Mouse (Mus musculus): ENCODE measurements at regions not wholly inside any gene's neighbourhood (a gene's known extent, or its start where the extent isn't known, plus 50 kb on each side); places are given as distances from the start of the nearest gene placed in this dataset.

GRCm38 (mm10) chr13:101824962-101825361 is 56.9 kb upstream of the Pik3r1 start:
- no peak for DNase-seq (ENCODE audit: low spot score in 2 of 2)

DNA sequence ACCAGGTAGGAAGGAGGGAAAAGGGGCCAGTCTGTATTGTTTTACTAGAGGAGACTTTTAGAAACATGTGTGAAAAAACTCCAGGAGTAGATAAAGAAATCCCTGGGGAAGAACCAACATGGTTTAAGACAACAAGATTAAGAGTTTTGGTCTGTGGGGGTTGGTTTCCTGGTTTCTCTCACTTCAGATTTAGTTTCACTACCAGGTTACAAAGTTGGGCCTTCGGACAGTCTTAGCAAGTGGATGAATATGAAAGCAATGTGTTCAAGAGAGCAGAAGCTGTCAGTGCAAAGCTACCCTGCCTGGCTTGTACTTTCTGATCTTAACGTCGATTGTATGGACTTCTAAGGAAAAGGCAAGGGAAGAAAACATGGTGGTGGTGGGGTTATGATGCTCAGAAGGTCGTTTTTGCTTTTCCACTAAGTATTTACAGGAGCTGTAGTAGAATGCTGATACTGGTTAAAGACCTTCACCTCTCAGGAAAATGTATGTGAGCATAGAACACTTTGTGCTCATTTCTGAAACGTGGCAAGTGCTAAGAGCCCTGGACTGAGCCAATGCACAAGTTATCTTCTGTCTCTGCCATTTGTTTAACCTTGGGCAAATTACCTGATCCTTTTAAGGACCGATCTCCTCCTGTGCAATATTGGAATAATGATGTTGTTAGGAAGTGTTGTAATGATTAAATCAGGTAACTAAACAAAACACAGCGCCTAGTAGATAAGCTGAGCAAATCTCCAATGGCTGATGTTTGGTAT is 64.0 kb upstream of the Pik3r1 start:
- DNase-seq (ENCODE audit: low spot score in 2 of 2), result no peak

GRCm38 (mm10) chr13:101834546-101834945 is 66.5 kb upstream of the Pik3r1 start:
- DNase-seq (ENCODE audit: low spot score in 2 of 2), result no peak

DNA sequence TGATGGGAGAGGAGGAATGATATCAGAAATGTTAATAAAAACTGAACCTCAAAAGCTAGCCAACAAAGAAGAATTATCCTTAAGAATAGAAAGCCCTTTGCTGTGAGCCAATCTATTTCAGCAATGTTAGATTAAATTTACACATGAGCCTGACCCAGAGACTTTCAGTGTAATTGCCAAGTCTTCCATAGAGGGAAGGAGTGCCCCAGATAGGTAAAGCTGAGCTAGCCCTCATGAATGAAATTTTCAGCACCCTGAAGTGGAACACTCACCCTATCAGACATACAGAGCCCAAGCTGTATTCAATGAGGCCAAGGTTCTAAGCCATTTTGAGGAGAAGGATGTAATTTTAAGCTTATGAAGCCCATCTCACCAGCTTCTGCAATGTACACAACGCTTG is 69.0 kb upstream of the Pik3r1 start:
- DNase-seq (ENCODE audit: low spot score in 2 of 2), result no peak

DNA sequence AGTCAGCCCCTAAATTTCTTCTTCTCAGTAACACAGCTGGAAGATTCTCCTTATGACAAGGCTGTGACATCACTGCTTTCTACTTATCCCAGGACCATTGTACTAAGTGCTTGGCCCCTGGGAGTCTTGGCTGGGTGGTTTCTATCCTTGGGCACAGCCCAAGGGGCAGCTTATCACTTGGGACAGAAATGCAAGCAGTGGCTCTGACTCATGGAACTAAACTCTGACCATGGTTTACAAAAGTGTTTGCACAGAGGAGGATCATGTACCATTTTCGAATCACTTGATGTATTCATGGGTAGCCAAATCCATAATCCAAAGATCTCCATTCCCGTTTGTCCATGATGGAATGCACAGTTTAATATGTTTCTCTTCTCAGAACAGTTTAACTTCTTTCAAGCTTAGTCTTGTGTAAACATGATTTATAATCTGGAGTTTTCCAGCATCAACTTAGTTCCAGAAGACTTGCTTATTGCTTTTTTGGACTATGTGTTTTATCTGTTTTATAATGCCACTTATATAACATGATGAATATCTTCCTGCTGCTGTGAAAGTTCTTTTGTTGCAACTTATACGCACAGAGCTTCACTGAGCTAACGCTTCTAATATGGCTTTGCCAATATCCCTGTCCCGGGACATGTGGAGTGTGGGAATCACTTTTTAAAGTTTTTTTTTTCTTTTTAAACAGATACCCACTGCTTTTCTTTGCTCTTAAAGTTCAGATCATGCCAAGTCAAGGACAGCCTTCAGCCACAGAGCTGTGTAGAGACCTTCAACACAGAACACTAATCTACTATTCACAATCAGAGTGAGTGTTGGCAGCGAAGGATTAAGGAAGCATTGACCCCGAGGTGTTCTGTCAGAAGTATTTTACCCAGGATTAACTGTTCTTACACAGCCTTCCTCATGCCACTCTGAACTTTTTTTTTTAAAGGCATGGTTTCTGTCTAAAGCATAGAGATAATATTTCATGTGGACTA is 76.7 kb upstream of the Pik3r1 start:
- DNase-seq (ENCODE audit: low spot score in 2 of 2), result no peak

DNA sequence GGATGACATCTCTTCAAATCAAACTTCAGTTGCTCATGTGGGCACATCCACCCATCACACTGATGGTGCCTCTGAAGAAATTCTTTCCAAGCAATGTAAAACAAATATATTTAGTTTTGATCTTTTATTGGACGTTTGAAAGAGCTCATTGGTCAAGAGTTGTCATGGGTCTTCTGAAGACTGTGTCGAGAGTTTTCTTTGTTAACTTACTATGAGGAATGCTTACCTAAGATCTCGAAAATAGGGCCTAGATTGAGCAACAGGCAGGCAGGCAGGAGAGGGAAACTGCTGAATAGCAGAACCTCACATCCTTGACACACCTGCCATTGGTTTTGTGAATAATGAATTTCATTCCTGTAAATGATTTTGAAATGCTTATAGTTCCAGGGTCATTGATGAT is 78.0 kb upstream of the Pik3r1 start:
- DNase-seq (ENCODE audit: low spot score in 2 of 2), result no peak

DNA sequence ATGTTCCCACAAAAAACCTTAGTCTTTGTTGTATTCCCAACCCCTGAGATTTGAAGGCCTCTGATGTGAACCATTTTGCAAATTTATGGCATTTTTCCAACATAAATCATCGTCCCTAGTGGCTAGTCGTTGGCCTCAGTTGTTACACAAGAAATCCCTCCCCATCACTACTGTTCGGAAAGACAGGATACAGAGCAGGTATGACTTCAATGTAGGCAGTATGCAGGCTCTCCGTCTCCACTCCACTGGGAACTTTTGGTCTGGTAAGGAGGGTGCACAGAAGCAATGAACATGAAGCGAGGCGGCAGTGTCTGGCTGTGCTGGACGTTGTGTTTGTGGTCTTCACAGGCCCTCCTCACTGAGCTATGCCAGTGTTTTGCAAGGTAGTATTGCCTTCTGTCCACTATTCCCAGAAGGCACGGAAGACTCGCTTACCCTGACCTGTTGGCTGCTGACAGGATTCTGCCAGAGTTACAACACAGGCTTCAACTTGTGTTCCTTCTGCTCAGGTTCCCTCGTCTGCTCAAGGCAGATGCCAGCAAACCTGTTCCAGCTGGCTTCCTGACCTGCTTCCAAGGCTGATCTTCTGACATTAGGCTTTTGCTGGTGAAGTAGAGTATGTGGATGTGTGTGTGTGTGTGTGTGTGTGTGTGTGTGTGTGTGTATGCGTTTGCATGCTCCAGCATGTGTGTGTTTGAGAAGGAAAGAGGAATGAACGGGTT is 80.0 kb upstream of the Pik3r1 start:
- no peak for DNase-seq (ENCODE audit: low spot score in 2 of 2)

- DNase-seq (ENCODE audit: low spot score in 2 of 2), result no peak
Measured at GRCm38 (mm10) chr13:101848601-101849147, 80.7 kb upstream of the Pik3r1 start.

- no peak for DNase-seq (ENCODE audit: low spot score in 2 of 2)
Measured at GRCm38 (mm10) chr13:101849416-101849815, 81.4 kb upstream of the Pik3r1 start.

- no peak for DNase-seq (ENCODE audit: low spot score in 2 of 2)
Measured at GRCm38 (mm10) chr13:101851329-101851728, 83.3 kb upstream of the Pik3r1 start.

DNA sequence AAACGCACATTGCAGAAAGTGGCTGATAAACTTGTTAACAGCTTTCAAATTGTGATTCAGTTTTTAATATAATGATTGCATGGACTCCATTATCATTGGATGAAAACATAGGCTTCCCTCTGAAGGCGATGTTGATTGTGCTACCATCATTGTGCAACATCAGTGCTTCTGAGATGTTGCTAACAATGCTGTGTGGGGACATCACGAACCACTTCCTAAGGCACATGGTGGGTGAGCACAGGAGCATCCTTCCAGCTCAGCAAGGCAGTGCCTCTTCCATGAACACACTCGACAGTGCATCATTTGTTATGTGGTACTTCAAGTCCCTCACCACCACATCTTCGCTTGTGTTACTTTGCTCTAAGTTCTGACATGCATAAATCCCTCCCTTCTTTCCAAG is 84.9 kb upstream of the Pik3r1 start:
- no peak for DNase-seq (ENCODE audit: low spot score in 2 of 2)

- DNase-seq (ENCODE audit: low spot score in 2 of 2), result no peak
Measured at GRCm38 (mm10) chr13:101855141-101855540, 87.1 kb upstream of the Pik3r1 start.

DNA sequence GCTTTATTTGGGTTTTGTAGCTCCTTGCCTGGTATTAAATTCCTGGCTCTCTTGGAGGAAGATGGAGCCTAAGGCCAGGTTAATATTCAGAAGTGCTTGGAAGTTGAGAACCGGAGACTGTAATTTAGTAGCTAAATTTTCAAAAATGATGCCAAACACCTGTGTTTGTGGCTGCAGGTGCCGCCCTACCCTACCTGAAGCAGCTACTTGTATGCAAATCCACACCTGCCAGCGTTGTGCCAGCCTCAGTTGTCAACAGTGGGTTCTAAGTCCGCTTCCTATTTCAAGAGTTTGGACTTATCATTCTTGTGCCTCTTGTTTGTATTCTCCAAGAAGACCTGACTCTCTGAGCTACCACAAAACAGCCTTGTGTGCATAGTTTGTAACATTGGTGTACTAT is 92.7 kb upstream of the Pik3r1 start:
- no peak for DNase-seq (ENCODE audit: low spot score in 2 of 2)

- DNase-seq (ENCODE audit: low spot score in 2 of 2), result no peak
Measured at GRCm38 (mm10) chr13:101862011-101862410, 94.0 kb upstream of the Pik3r1 start.

DNA sequence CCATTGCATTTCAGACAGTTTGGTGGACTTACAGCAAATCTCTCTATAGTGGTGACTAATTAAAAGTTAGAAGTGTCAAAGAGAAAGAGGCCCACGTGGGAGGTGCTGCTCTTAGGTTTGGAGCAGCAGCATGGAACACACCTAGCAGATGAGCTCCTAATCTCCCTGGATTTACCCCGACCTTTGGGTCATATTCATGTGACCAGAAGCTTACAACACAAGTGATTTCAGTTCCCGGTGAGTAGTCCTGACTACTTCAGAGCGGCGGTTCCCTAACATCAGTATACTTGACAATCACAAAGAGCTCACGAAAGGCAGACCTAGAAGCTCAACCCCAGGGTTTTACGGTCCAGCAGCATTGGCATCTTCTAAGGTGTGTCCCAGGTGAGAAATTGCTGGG is 95.0 kb upstream of the Pik3r1 start:
- no peak for DNase-seq (ENCODE audit: low spot score in 2 of 2)

DNA sequence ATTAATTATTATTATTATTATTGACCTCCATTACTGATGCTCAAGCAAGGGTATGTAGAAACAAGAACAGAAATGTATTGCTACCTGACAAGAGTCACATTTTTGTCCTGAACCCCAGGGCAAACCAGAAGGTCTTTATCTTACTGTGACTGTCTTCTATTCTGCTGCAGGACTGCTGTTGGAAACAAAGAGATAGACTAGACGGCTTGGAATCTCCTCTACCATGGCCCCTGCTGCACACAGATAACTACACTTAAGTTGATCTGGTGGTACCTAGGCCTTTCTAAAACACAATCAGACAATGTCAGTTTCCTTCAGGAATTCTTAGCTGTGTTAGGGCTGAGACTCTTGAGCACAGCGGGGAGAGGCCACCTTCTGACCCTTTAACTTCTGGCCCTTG is 95.6 kb upstream of the Pik3r1 start:
- DNase-seq (ENCODE audit: low spot score in 2 of 2), result no peak

DNA sequence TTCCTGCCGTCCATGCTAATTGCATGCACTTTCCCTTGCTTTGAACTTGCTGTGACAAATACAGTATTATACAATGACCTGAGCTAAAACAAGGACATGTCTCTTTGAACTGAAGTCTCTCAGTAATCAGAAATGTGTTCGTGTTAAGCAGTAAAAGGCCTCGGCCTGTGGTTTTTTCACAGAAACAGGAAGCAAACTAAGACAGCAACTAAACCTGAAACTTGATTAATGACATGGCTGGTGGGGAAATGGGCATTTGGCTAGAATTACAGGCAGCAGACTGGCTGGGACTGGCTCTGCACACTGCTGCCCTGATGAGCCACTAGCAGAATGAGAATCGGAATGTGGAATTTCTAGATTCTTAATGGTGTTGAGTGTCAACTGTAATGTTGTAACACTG is 98.8 kb upstream of the Pik3r1 start:
- no peak for DNase-seq (ENCODE audit: low spot score in 2 of 2)

- DNase-seq (ENCODE audit: low spot score in 2 of 2), result no peak
Measured at GRCm38 (mm10) chr13:101874761-101875160, 106.7 kb upstream of the Pik3r1 start.

- DNase-seq (ENCODE audit: low spot score in 2 of 2), result no peak
Measured at GRCm38 (mm10) chr13:101876069-101876468, 108.1 kb upstream of the Pik3r1 start.

GRCm38 (mm10) chr13:101876601-101877000 is 108.6 kb upstream of the Pik3r1 start:
- DNase-seq (ENCODE audit: low spot score in 2 of 2), result no peak

GRCm38 (mm10) chr13:101878168-101878567 is 110.2 kb upstream of the Pik3r1 start:
- no peak for DNase-seq (ENCODE audit: low spot score in 2 of 2)

GRCm38 (mm10) chr13:101879561-101880081 is 111.6 kb upstream of the Pik3r1 start:
- DNase-seq (ENCODE audit: low spot score in 2 of 2), result no peak
